Mouse (Mus musculus) embryo, embryonic 10.5 days (tissue): Measurements from ENCODE around the gene Olfr119.
"Not testable (repeated sequence)": the region's sequence is repeated elsewhere in the genome, so short reads cannot be mapped to it uniquely, and the experiment has no call there.

Experiments used
- DNase-seq: peaks from one replicate; pipeline ENCODE4 v3.0.0-alpha.2; 2015; ENCODE audit warnings: low spot score

Olfr119 gene

DNA sequence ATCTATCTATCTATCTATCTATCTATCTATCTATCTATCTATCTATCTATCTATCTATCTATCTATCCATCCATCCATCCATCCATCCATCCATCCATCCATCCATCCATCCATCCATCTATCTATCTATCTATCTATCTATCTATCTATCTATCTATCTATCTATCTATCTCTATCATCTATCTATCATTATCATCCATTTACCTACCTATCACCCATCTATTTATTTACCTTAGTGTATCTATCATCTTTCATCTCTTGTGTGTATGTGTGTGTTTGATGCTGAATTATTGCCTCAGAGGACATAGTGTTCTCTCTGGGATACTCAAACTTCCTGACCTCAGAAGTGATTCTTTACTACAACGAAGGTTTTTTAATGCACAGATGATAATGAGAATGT is at the start of gene Olfr119:
Gene Olfr119, plus strand, starts transcription at position 301 of the 400 bp plus-strand sequence.
- not testable (repeated sequence) for DNase-seq

GRCm38 (mm10) chr17:37663682-37664081 is 32.7 kb upstream of the Olfr119 start, which contains the start of gene Olfr117:
Gene Olfr117, minus strand, starts transcription at chr17:37663782.
- DNase-seq: no peak

GRCm38 (mm10) chr17:37666688-37667087 is 29.7 kb upstream of the Olfr119 start, which contains the start of gene Olfr118:
Gene Olfr118, plus strand, starts transcription at chr17:37666988.
- no peak for DNase-seq

- DNase-seq: no peak
Observed at GRCm38 (mm10) chr17:37721508-37721907, 25.1 kb downstream of the Olfr119 start, which contains the start of gene Olfr120. Gene Olfr120, plus strand, starts transcription at chr17:37721808.

DNA sequence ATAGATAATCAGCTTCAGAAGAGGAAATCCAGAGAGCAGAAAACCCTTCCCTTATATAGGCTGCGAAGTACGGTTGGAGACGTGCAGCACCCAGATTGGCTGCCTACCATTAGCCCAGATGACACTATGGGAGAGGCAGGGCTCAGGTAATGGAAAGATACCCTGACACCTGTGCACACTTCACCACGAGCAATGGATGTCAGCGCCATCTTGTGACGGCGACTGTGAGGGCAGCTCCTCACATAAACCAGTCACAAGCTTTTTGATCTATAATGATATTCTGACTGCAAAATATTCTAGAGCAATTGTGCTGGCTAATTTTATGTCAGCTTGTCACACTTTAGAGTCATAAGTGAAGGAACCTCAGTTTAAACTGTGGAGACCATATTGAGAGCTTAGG is 41.7 kb downstream of the Olfr119 start:
- no peak for DNase-seq
